Mouse (Mus musculus): ENCODE results near the gene P4ha1.
"Not testable (repeated sequence)": the region's sequence is repeated elsewhere in the genome, so short reads cannot be mapped to it uniquely, and the experiment has no call there.

DNA sequence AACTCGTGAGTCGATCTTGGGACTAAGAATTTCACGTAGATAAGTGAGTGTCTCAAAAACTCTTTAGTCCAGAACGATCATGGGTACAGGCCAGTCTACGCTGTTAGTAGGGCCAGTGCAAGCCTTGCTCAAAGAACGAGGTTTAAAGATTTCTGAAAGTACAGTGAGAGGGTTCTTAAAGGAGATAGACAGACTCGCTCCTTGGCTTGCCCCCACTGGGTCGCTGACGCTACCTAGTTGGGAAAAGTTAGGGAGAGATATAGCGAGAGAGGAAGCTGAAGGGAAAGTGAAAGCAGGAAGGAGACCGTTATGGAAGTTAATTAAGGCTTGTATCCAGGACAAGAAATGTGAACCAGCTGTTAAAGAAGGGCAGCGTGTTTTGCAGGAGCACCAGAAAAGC is 20.4 kb upstream of the P4ha1 start:
- not testable (repeated sequence) for TF ChIP-seq CTCF (IDR thresholded peaks at IDR 0.05; ENCODE audit: extremely low read depth, insufficient read length, insufficient replicate concordance, low read depth, low read length); POLR2A (IDR thresholded peaks at IDR 0.05; ENCODE audit: low read depth, low read length)
